Mouse (Mus musculus) ES-E14 (cell line): ENCODE results near the gene Gm20521. TPM values are rescaled to one million over a fixed set of nuclear protein-coding genes. Genes with fewer than 3 reads are reported as not detected.

Experiments
- DNase-seq: peaks from one replicate; pipeline ENCODE4 v3.0.0-alpha.2; 2013; ENCODE audit warnings: low read depth, low spot score
- H3K27ac ChIP-seq: 2 replicates; pipeline ENCODE4 v1.5.1; 2012; ENCODE audit warnings: low read depth, mild to moderate bottlenecking, low read length, moderate library complexity, mixed read lengths; ENCODE audit not compliant: poor library complexity, insufficient read depth, severe bottlenecking
- H3K36me3 ChIP-seq: 2 replicates; pipeline ENCODE4 v1.6.1; 2012; ENCODE audit warnings: mild to moderate bottlenecking, low read length, moderate library complexity, mixed read lengths; ENCODE audit not compliant: control insufficient read depth, poor library complexity, insufficient read depth, severe bottlenecking
- H3K4me1 ChIP-seq, 2 experiments: fragments of 150-350 bp in 1 of 2; sonication (generic) in 1 of 2; 2 replicates each; pipeline ENCODE4 v1.6.1; 2012; ENCODE audit warnings: low read length in 2 of 2, mild to moderate bottlenecking in 1 of 2, mixed read lengths in 1 of 2; ENCODE audit not compliant: control insufficient read depth in 2 of 2, insufficient read depth in 2 of 2, poor library complexity in 1 of 2
- H3K4me3 ChIP-seq, 2 experiments: fragments of 150-350 bp in 1 of 2; sonication (generic) in 1 of 2; 2 replicates each; pipeline ENCODE4 v1.5.1; 2012; ENCODE audit warnings: low read length in 2 of 2, low read depth in 1 of 2, mild to moderate bottlenecking in 1 of 2, mixed read lengths in 1 of 2; ENCODE audit not compliant: insufficient read depth in 1 of 2, poor library complexity in 1 of 2, severe bottlenecking in 1 of 2
- H3K9ac ChIP-seq: 2 replicates; pipeline ENCODE4 v1.6.1; 2012; ENCODE audit warnings: low read depth, mild to moderate bottlenecking, low read length, mixed read lengths; ENCODE audit not compliant: poor library complexity, insufficient read depth, severe bottlenecking
- H3K9me3 ChIP-seq: fragments of 150-350 bp; sonication (generic); 2 replicates; pipeline ENCODE4 v1.6.1; 2012; ENCODE audit warnings: low read depth, mild to moderate bottlenecking, low read length; ENCODE audit not compliant: control insufficient read depth, insufficient read depth
- CHD2 ChIP-seq: IDR thresholded peaks from 2 replicates; pipeline ENCODE4 v1.6.1; 2014; ENCODE audit warnings: mild to moderate bottlenecking, low read depth, low read length, inconsistent platforms
- HCFC1 ChIP-seq: IDR thresholded peaks from 2 replicates; pipeline ENCODE4 v1.6.1; 2012; ENCODE audit warnings: low read length, inconsistent platforms, borderline replicate concordance; ENCODE audit not compliant: insufficient read depth
- MAFK ChIP-seq: IDR thresholded peaks from 2 replicates; pipeline ENCODE4 v1.6.1; 2014; ENCODE audit warnings: mild to moderate bottlenecking, low read depth, low read length, inconsistent platforms; ENCODE audit not compliant: insufficient read depth
- ZC3H11A ChIP-seq: IDR thresholded peaks from 2 replicates; pipeline ENCODE4 v1.6.1; 2012; ENCODE audit warnings: low read depth, mild to moderate bottlenecking, inconsistent platforms, low read length, borderline replicate concordance
- ZNF384 ChIP-seq: IDR thresholded peaks from 2 replicates; pipeline ENCODE4 v1.6.1; 2012; ENCODE audit warnings: low read depth, low read length, inconsistent platforms
- in situ Hi-C, 2 experiments: fragments of 600-800 bp; cut with MboI; formaldehyde crosslinking; loops; one replicate each; pipeline ENCODE4 v1.15.1; 2025; ENCODE audit warnings: low sequenced_read_pairs in 2 of 2, inconsistent platforms in 1 of 2; ENCODE audit not compliant: unreplicated experiment in 2 of 2
- total RNA-seq: library from RNA; depleted of rRNA; stranded (reverse); fragments of 300-350 nt; gene quantifications from 2 replicates; pipeline ENCODE4 v1.2.3, GENCODE M21; 2012

Gene Gm20521
- total RNA-seq, 1 experiment = 0.71 TPM

GRCm38 (mm10) chr14:54926401-54927158 lies 43.3 kb downstream of the Gm20521 start:
- H3K4me1 ChIP-seq = peaks cover 13 to 19% of the 10 kb centered on the region in 2 experiments; a peak in 3 of 4 replicates
- H3K36me3 ChIP-seq = peaks cover 6% of the 10 kb centered on the region; the same call in 1 of the 2 replicates
- TF ChIP-seq ZC3H11A = no peak
- TF ChIP-seq MAFK = no peak
- peak; percentile 87 for TF ChIP-seq CHD2
- H3K9me3 ChIP-seq = no peaks in the 10 kb centered on the region
- peak overlapping the region; percentile 70 for H3K27ac ChIP-seq
- peak overlapping the region; percentile 81 to 83 for H3K4me3 ChIP-seq
- in situ Hi-C loops = no loop called here
- peak; percentile 70 for DNase-seq
- peak overlapping the region; percentile 90 for H3K9ac ChIP-seq

- H3K27ac ChIP-seq = peak overlapping the region; percentile 70; the same call in 1 of the 2 replicates
- in situ Hi-C loops = no loop called here
- no peaks in the 10 kb centered on the region for H3K9me3 ChIP-seq
- peak overlapping the region; percentile 81 to 83 for H3K4me3 ChIP-seq
- peaks cover 3% of the 10 kb centered on the region; the same call in 1 of the 2 replicates for H3K36me3 ChIP-seq
- H3K9ac ChIP-seq = peak overlapping the region; percentile 90; the same call in 1 of the 2 replicates
- no peak for DNase-seq
- peaks cover 13 to 19% of the 10 kb centered on the region in 2 experiments; a peak in 3 of 4 replicates for H3K4me1 ChIP-seq
- TF ChIP-seq HCFC1 = no peak
- no peak for TF ChIP-seq MAFK
- TF ChIP-seq ZNF384 = no peak
- no peak for TF ChIP-seq ZC3H11A
- TF ChIP-seq CHD2 = no peak
Measured at GRCm38 (mm10) chr14:54927296-54927695, 44.1 kb downstream of the Gm20521 start.

GRCm38 (mm10) chr14:54929801-54930200 lies 46.6 kb downstream of the Gm20521 start:
- Histone ChIP-seq H3K27ac (peak overlapping the region; percentile 58), H3K4me1 (peaks cover 10 to 21% of the 10 kb centered on the region in 2 experiments; a peak in 3 of 4 replicates), H3K9me3 (no peaks in the 10 kb centered on the region), H3K36me3 (no peaks in the 10 kb centered on the region), H3K9ac (no peak overlapping the region), H3K4me3 (no peak overlapping the region)
- in situ Hi-C loops = no loop called here
- no peak for DNase-seq
- TF ChIP-seq CHD2 (no peak), MAFK (no peak), HCFC1 (no peak)

GRCm38 (mm10) chr14:54930431-54930830 lies 47.2 kb downstream of the Gm20521 start:
- Histone ChIP-seq H3K4me1 (peaks cover 10 to 23% of the 10 kb centered on the region in 2 experiments; a peak in 3 of 4 replicates), H3K9ac (no peak overlapping the region), H3K9me3 (no peaks in the 10 kb centered on the region), H3K4me3 (no peak overlapping the region), H3K36me3 (no peaks in the 10 kb centered on the region), H3K27ac (peak overlapping the region; percentile 58; the same call in 1 of the 2 replicates)
- DNase-seq = no peak
- in situ Hi-C loops = no loop called here
- no peak for TF ChIP-seq MAFK
- no peak for TF ChIP-seq HCFC1
- TF ChIP-seq ZNF384 = no peak
- TF ChIP-seq CHD2 = no peak
- TF ChIP-seq ZC3H11A = no peak
